Mouse (Mus musculus): ENCODE measurements around the gene Ltbp1. TPM values are rescaled to one million over a fixed set of nuclear protein-coding genes. Genes with fewer than 3 reads are reported as not detected.
"Not testable (repeated sequence)": the region's sequence is repeated elsewhere in the genome, so short reads cannot be mapped to it uniquely, and the experiment has no call there.

Ltbp1 gene
- total RNA-seq, 2 experiments from 2014 or later: not detected

- ATAC-seq (replicated peaks; ENCODE audit: poor library complexity, severe bottlenecking): no peak
These were observed 102.0 kb downstream of the Ltbp1 start for GRCm38 (mm10) chr17:75107412-75107811.

- no peak for ATAC-seq (replicated peaks; ENCODE audit: poor library complexity, severe bottlenecking)
These were observed 102.5 kb downstream of the Ltbp1 start for GRCm38 (mm10) chr17:75107879-75108278.

GRCm38 (mm10) chr17:75109081-75109716 is 103.8 kb downstream of the Ltbp1 start:
- no peak for ATAC-seq (replicated peaks; ENCODE audit: poor library complexity, severe bottlenecking)

GRCm38 (mm10) chr17:75110252-75111205 is 105.2 kb downstream of the Ltbp1 start:
- no peak for ATAC-seq (replicated peaks; ENCODE audit: poor library complexity, severe bottlenecking)

- ATAC-seq (replicated peaks; ENCODE audit: poor library complexity, severe bottlenecking): no peak
These were observed 110.2 kb downstream of the Ltbp1 start for GRCm38 (mm10) chr17:75115594-75115993.

GRCm38 (mm10) chr17:75118896-75119295 is 113.5 kb downstream of the Ltbp1 start:
- peak; percentile 53 for ATAC-seq (replicated peaks; ENCODE audit: poor library complexity, severe bottlenecking)

- peak; percentile 96 for ATAC-seq (replicated peaks; ENCODE audit: poor library complexity, severe bottlenecking)
These were observed 114.1 kb downstream of the Ltbp1 start for GRCm38 (mm10) chr17:75119422-75119821.

GRCm38 (mm10) chr17:75120071-75120470 is 114.7 kb downstream of the Ltbp1 start:
- ATAC-seq (replicated peaks; ENCODE audit: poor library complexity, severe bottlenecking): no peak

GRCm38 (mm10) chr17:75122584-75123282 is 117.4 kb downstream of the Ltbp1 start:
- ATAC-seq (replicated peaks; ENCODE audit: poor library complexity, severe bottlenecking): no peak

GRCm38 (mm10) chr17:75128337-75128935 is 123.1 kb downstream of the Ltbp1 start:
- peak; percentile 94 for ATAC-seq (replicated peaks; ENCODE audit: poor library complexity, severe bottlenecking)

- ATAC-seq (replicated peaks; ENCODE audit: poor library complexity, severe bottlenecking): no peak
These were observed 128.6 kb downstream of the Ltbp1 start for GRCm38 (mm10) chr17:75133983-75134382.

- ATAC-seq (replicated peaks; ENCODE audit: poor library complexity, severe bottlenecking): no peak
These were observed 134.4 kb downstream of the Ltbp1 start for GRCm38 (mm10) chr17:75139731-75140130.

- not testable (repeated sequence) for ATAC-seq (replicated peaks; ENCODE audit: poor library complexity, severe bottlenecking)
These were observed 137.5 kb downstream of the Ltbp1 start for GRCm38 (mm10) chr17:75142845-75143244.

GRCm38 (mm10) chr17:75143927-75144326 is 138.6 kb downstream of the Ltbp1 start:
- no peak for ATAC-seq (replicated peaks; ENCODE audit: poor library complexity, severe bottlenecking)

GRCm38 (mm10) chr17:75147218-75147617 is 141.8 kb downstream of the Ltbp1 start:
- peak; percentile 98 for ATAC-seq (replicated peaks; ENCODE audit: poor library complexity, severe bottlenecking)

- no peak for ATAC-seq (replicated peaks; ENCODE audit: poor library complexity, severe bottlenecking)
These were observed 146.4 kb downstream of the Ltbp1 start for GRCm38 (mm10) chr17:75151800-75152199.

- no peak for ATAC-seq (replicated peaks; ENCODE audit: poor library complexity, severe bottlenecking)
These were observed 147.7 kb downstream of the Ltbp1 start for GRCm38 (mm10) chr17:75153088-75153487.

- ATAC-seq (replicated peaks; ENCODE audit: poor library complexity, severe bottlenecking): no peak
These were observed 153.0 kb downstream of the Ltbp1 start for GRCm38 (mm10) chr17:75158385-75158784.

- ATAC-seq (replicated peaks; ENCODE audit: poor library complexity, severe bottlenecking): no peak
These were observed 153.9 kb downstream of the Ltbp1 start for GRCm38 (mm10) chr17:75159066-75159787.

GRCm38 (mm10) chr17:75161062-75161461 is 155.7 kb downstream of the Ltbp1 start:
- ATAC-seq (replicated peaks; ENCODE audit: poor library complexity, severe bottlenecking): no peak
